Mouse (Mus musculus) ovary, postnatal 36 days (tissue): ENCODE results near the gene Tmem52b.
"Not testable (repeated sequence)": the region's sequence is repeated elsewhere in the genome, so short reads cannot be mapped to it uniquely, and the experiment has no call there.

Source experiments
- DNase-seq: peaks from one replicate; pipeline ENCODE4 v3.0.0; 2022; ENCODE audit warnings: low spot score, mixed read lengths

Tmem52b gene

GRCm38 (mm10) chr6:129512367-129512766 lies at the start of gene Tmem52b:
Tmem52b (plus strand) TSS chr6:129512555.
- DNase-seq: no peak

GRCm38 (mm10) chr6:129471386-129471785 lies 41.0 kb upstream of the Tmem52b start:
- DNase-seq: no peak

- no peak for DNase-seq
Measured at GRCm38 (mm10) chr6:129472627-129473026, 39.7 kb upstream of the Tmem52b start.

GRCm38 (mm10) chr6:129476404-129477126 lies 35.8 kb upstream of the Tmem52b start:
- DNase-seq: no peak

- DNase-seq: no peak
Measured at GRCm38 (mm10) chr6:129480089-129480958, 32.0 kb upstream of the Tmem52b start.

GRCm38 (mm10) chr6:129494924-129495323 lies 17.4 kb upstream of the Tmem52b start:
- DNase-seq: no peak

- no peak for DNase-seq
Measured at GRCm38 (mm10) chr6:129497345-129498218, 14.8 kb upstream of the Tmem52b start.

GRCm38 (mm10) chr6:129499516-129499915 lies 12.8 kb upstream of the Tmem52b start:
- not testable (repeated sequence) for DNase-seq

- no peak for DNase-seq
Measured at GRCm38 (mm10) chr6:129503471-129503870, 8.9 kb upstream of the Tmem52b start.

- DNase-seq: no peak
Measured at GRCm38 (mm10) chr6:129507024-129507423, 5.3 kb upstream of the Tmem52b start, which contains the start of gene Olr1. Olr1 (minus strand) TSS chr6:129507165.

GRCm38 (mm10) chr6:129510120-129510911 lies 2.0 kb upstream of the Tmem52b start:
- no peak for DNase-seq

- no peak for DNase-seq
Measured at GRCm38 (mm10) chr6:129512868-129513267, 513 bp downstream of the Tmem52b start.

- no peak for DNase-seq
Measured at GRCm38 (mm10) chr6:129513409-129513808, 1.1 kb downstream of the Tmem52b start.

- DNase-seq: no peak
Measured at GRCm38 (mm10) chr6:129514376-129514775, 2.0 kb downstream of the Tmem52b start.

GRCm38 (mm10) chr6:129515068-129515467 lies 2.7 kb downstream of the Tmem52b start:
- no peak for DNase-seq

- no peak for DNase-seq
Measured at GRCm38 (mm10) chr6:129516388-129516787, 4.0 kb downstream of the Tmem52b start.

- DNase-seq: no peak
Measured at GRCm38 (mm10) chr6:129517752-129518408, 5.5 kb downstream of the Tmem52b start.

GRCm38 (mm10) chr6:129526069-129526468 lies 13.7 kb downstream of the Tmem52b start:
- DNase-seq: no peak

- no peak for DNase-seq
Measured at GRCm38 (mm10) chr6:129527416-129527815, 15.1 kb downstream of the Tmem52b start.

GRCm38 (mm10) chr6:129529605-129530004 lies 17.2 kb downstream of the Tmem52b start:
- DNase-seq: no peak

- DNase-seq: no peak
Measured at GRCm38 (mm10) chr6:129530261-129530660, 17.9 kb downstream of the Tmem52b start.
